Mouse (Mus musculus) intestine, embryonic 14.5 days (tissue): Measurements from ENCODE around the gene Dmrta2. TPM values are rescaled to one million over a fixed set of nuclear protein-coding genes. Genes with fewer than 3 reads are reported as not detected.

Source experiments
- ATAC-seq: fragments of 200-750 bp; cut with Nextera tagmentation; replicated peaks from 2 replicates; pipeline ENCODE4 v1.8.0; 2017; ENCODE audit warnings: low read depth, moderate number of reproducible peaks, moderate TSS enrichment, moderate library complexity; ENCODE audit not compliant: low FRiP score, low TSS enrichment
- DNase-seq: peaks from one replicate; pipeline ENCODE4 v3.0.0-alpha.2; 2018; ENCODE audit warnings: low spot score
- H3K27ac ChIP-seq: fragments of 300-500 bp; sonication (generic); 2 replicates; pipeline ENCODE4 v1.5.1; 2014; ENCODE audit warnings: low read depth, mild to moderate bottlenecking, control low read depth
- H3K27me3 ChIP-seq: fragments of 300-500 bp; sonication (generic); replicated peaks from 2 replicates; pipeline ENCODE4 v1.6.1; 2014; ENCODE audit warnings: low read length, control low read depth; ENCODE audit not compliant: control insufficient read depth, insufficient read depth
- H3K36me3 ChIP-seq: fragments of 300-500 bp; sonication (generic); 2 replicates; pipeline ENCODE4 v1.6.1; 2014; ENCODE audit warnings: low read length, control low read depth; ENCODE audit not compliant: control insufficient read depth, insufficient read depth
- H3K4me1 ChIP-seq: fragments of 300-500 bp; sonication (generic); replicated peaks from 2 replicates; pipeline ENCODE4 v1.6.1; 2014; ENCODE audit warnings: low read length, control low read depth, mixed read lengths; ENCODE audit not compliant: control insufficient read depth, insufficient read depth
- H3K4me2 ChIP-seq: fragments of 300-500 bp; sonication (generic); 2 replicates; pipeline ENCODE4 v1.6.1; 2014; ENCODE audit warnings: low read length
- H3K4me3 ChIP-seq: fragments of 300-500 bp; sonication (generic); 2 replicates; pipeline ENCODE4 v1.5.1; 2014; ENCODE audit warnings: low read depth, low read length, control low read depth, mixed read lengths
- H3K9ac ChIP-seq: fragments of 300-500 bp; sonication (generic); 2 replicates; pipeline ENCODE4 v1.6.1; 2014; ENCODE audit warnings: mild to moderate bottlenecking, low read length
- H3K9me3 ChIP-seq: fragments of 300-500 bp; sonication (generic); 2 replicates; pipeline ENCODE4 v1.6.1; 2016; ENCODE audit warnings: low read length, control low read depth; ENCODE audit not compliant: control insufficient read depth
- WGBS: fragments of 180-500 bp; shearing (Covaris S2); extraction: QIAGEN DNeasy Blood & Tissue Kit; methylation state at CpG from one replicate; pipeline ENCODE4 v1.1.7; 2014; 5-methylcytosine and 5-hydroxymethylcytosine counted together
- polyA plus RNA-seq: library from polyadenylated mRNA; unstranded; fragments of >200 nt; fragmentation: Nextera tagmentation; extraction: Ambion mirVana; gene quantifications from 2 replicates; pipeline ENCODE4 v1.2.1, GENCODE M21; 2014

Dmrta2 gene
- polyA plus RNA-seq, 1 experiment from 2014 or later, result 0.05 TPM

GRCm38 (mm10) chr4:109986748-109987355 is 9.0 kb downstream of the Dmrta2 start:
- WGBS, result 7% methylated on average over 13 of the region's 13 CpGs
- peak; percentile 60 for DNase-seq

GRCm38 (mm10) chr4:109987560-109988362 is 9.9 kb downstream of the Dmrta2 start:
- WGBS, result 2% methylated on average over 20 of the region's 20 CpGs
- DNase-seq, result peak; percentile 57
- H3K4me3 ChIP-seq, result no peak overlapping the region
- no peaks in the 10 kb centered on the region for H3K4me1 ChIP-seq
- no peak for ATAC-seq
- H3K9ac ChIP-seq, result no peak overlapping the region
- peaks cover 94% of the 10 kb centered on the region for H3K27me3 ChIP-seq
- no peak overlapping the region for H3K4me2 ChIP-seq
- no peaks in the 10 kb centered on the region for H3K9me3 ChIP-seq
- H3K27ac ChIP-seq, result no peak overlapping the region
- H3K36me3 ChIP-seq, result no peaks in the 10 kb centered on the region

More at GRCm38 (mm10) chr4:109986748-109987355, 9.0 kb downstream of the Dmrta2 start:
- no peaks in the 10 kb centered on the region for H3K36me3 ChIP-seq
- H3K27me3 ChIP-seq, result peaks cover 94% of the 10 kb centered on the region
- no peak overlapping the region for H3K4me3 ChIP-seq
- no peak overlapping the region for H3K9ac ChIP-seq
- no peak overlapping the region for H3K4me2 ChIP-seq
- H3K4me1 ChIP-seq, result peaks cover 4% of the 10 kb centered on the region; the same call in 1 of the 2 replicates
- no peak for ATAC-seq
- H3K27ac ChIP-seq, result no peak overlapping the region
- no peaks in the 10 kb centered on the region for H3K9me3 ChIP-seq

- no peak overlapping the region for H3K27ac ChIP-seq
- DNase-seq (no peak), ATAC-seq (no peak)
- no peaks in the 10 kb centered on the region for H3K4me1 ChIP-seq
- 9% methylated on average over 5 of the region's 5 CpGs for WGBS
- no peak overlapping the region for H3K4me3 ChIP-seq
- no peak overlapping the region for H3K9ac ChIP-seq
- no peaks in the 10 kb centered on the region for H3K36me3 ChIP-seq
- H3K27me3 ChIP-seq, result peaks cover 94% of the 10 kb centered on the region
- H3K9me3 ChIP-seq, result no peaks in the 10 kb centered on the region
- H3K4me2 ChIP-seq, result no peak overlapping the region
These were observed 10.6 kb downstream of the Dmrta2 start for GRCm38 (mm10) chr4:109988411-109988810.

GRCm38 (mm10) chr4:109989213-109989612 is 11.4 kb downstream of the Dmrta2 start:
- Histone ChIP-seq H3K36me3 (no peaks in the 10 kb centered on the region), H3K9ac (no peak overlapping the region), H3K4me1 (no peaks in the 10 kb centered on the region), H3K27ac (no peak overlapping the region), H3K27me3 (peaks cover 89% of the 10 kb centered on the region), H3K4me3 (no peak overlapping the region), H3K4me2 (no peak overlapping the region), H3K9me3 (no peaks in the 10 kb centered on the region)
- 40% methylated on average over 6 of the region's 6 CpGs for WGBS
- no peak for ATAC-seq
- no peak for DNase-seq

GRCm38 (mm10) chr4:110006044-110006443 is 28.2 kb downstream of the Dmrta2 start:
- Histone ChIP-seq H3K36me3 (no peaks in the 10 kb centered on the region), H3K4me3 (no peak overlapping the region), H3K27me3 (no peaks in the 10 kb centered on the region), H3K9ac (no peak overlapping the region), H3K27ac (no peak overlapping the region), H3K4me2 (no peak overlapping the region), H3K4me1 (no peaks in the 10 kb centered on the region), H3K9me3 (no peaks in the 10 kb centered on the region)
- ATAC-seq, result no peak
- DNase-seq, result no peak
- WGBS, result 95% methylated on average over 1 of the region's 1 CpGs

- no peak for DNase-seq
- Histone ChIP-seq H3K9ac (no peak overlapping the region), H3K4me3 (no peak overlapping the region), H3K9me3 (no peaks in the 10 kb centered on the region), H3K36me3 (no peaks in the 10 kb centered on the region), H3K27me3 (0 out of 2 replicates have a peak, but pooled peaks cover 5% of the 10 kb centered on the region), H3K27ac (no peak overlapping the region), H3K4me1 (no peaks in the 10 kb centered on the region), H3K4me2 (no peak overlapping the region)
- no peak for ATAC-seq
- WGBS, result 48% methylated on average over 9 of the region's 9 CpGs
These were observed 41.3 kb downstream of the Dmrta2 start for GRCm38 (mm10) chr4:110019145-110019544.

GRCm38 (mm10) chr4:110020255-110020654 is 42.4 kb downstream of the Dmrta2 start:
- Histone ChIP-seq H3K27me3 (0 out of 2 replicates have a peak, but pooled peaks cover 5% of the 10 kb centered on the region), H3K4me1 (no peaks in the 10 kb centered on the region), H3K9ac (no peak overlapping the region), H3K27ac (no peak overlapping the region), H3K9me3 (no peaks in the 10 kb centered on the region), H3K4me2 (peak overlapping the region; percentile 18; the same call in 1 of the 2 replicates), H3K36me3 (no peaks in the 10 kb centered on the region), H3K4me3 (no peak overlapping the region)
- ATAC-seq (no peak), DNase-seq (peak; percentile 94)
- WGBS, result 15% methylated on average over 12 of the region's 12 CpGs

- no peaks in the 10 kb centered on the region for H3K36me3 ChIP-seq
- H3K27me3 ChIP-seq, result 0 out of 2 replicates have a peak, but pooled peaks cover 5% of the 10 kb centered on the region
- no peaks in the 10 kb centered on the region for H3K9me3 ChIP-seq
- H3K4me3 ChIP-seq, result no peak overlapping the region
- no peak overlapping the region for H3K4me2 ChIP-seq
- WGBS, result 17% methylated on average over 25 of the region's 25 CpGs
- ATAC-seq (peak; percentile 57; the same call in 1 of the 2 replicates), DNase-seq (peak; percentile 97)
- H3K9ac ChIP-seq, result no peak overlapping the region
- no peaks in the 10 kb centered on the region for H3K4me1 ChIP-seq
- no peak overlapping the region for H3K27ac ChIP-seq
These were observed 44.2 kb downstream of the Dmrta2 start for GRCm38 (mm10) chr4:110021956-110022625.
